In the genomic region with DNA sequence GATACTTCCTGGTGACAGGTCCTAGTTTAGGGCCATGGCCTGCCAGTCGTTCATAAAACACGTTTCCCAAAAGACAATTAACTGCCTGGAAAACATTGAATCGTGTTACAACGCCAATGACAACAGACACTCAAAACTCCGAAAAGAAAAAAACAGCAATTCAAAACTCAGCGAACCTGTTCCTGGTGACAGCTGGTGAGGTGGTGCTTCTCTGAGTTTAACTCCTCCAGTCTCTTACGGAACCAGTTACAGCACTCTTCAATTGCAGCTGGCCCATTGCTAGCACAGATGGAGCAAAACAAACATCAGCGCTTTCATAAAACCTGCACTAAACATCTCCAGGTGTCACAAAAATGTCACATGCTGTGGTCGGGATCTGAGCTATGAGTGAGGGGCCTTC, we compare ENCODE assay signal across 11 mouse cellular contexts.
"Had no signal": no experiment of that assay in that cellular context is flagged by ENCODE, and none has a peak within 500 bp of the region (broad histone marks: within the 10 kb centered on the region; RNA-seq: fewer than 3 reads in every experiment).

No protein-coding gene starts in this region.

- H3K9ac ChIP-seq: limb, embryonic 15.5 days; liver, embryonic 13.5 days; liver, postnatal 0 days; midbrain, embryonic 13.5 days; neural tube, embryonic 15.5 days had no signal

- H3K4me3 ChIP-seq: layer of hippocampus, adult 2 months; limb, embryonic 15.5 days; liver, embryonic 13.5 days; midbrain, embryonic 13.5 days; neural tube, embryonic 15.5 days had no signal

- ATAC-seq: liver, postnatal 0 days; midbrain, embryonic 13.5 days had no signal

- H3K27me3 ChIP-seq: limb, embryonic 15.5 days; liver, embryonic 13.5 days; midbrain, embryonic 13.5 days; neural tube, embryonic 15.5 days had no signal

- H3K4me2 ChIP-seq: limb, embryonic 15.5 days; liver, embryonic 13.5 days; midbrain, embryonic 13.5 days; neural tube, embryonic 15.5 days had no signal

- H3K9me3 ChIP-seq: limb, embryonic 15.5 days; liver, embryonic 13.5 days; midbrain, embryonic 13.5 days; neural tube, embryonic 15.5 days had no signal

- H3K4me1 ChIP-seq: limb, embryonic 15.5 days; midbrain, embryonic 13.5 days; neural tube, embryonic 15.5 days had no signal

- H3K27ac ChIP-seq: layer of hippocampus, adult 2 months; limb, embryonic 15.5 days; liver, embryonic 13.5 days; midbrain, embryonic 13.5 days; neural tube, embryonic 15.5 days had no signal

- DNase-seq: kidney, adult 9 months; kidney, postnatal 36 days; liver, embryonic 13.5 days; liver, postnatal 0 days; right cerebral cortex, adult 18-20 months; right cerebral cortex, postnatal 25 days; thymus, postnatal 36 days had no signal
